Mouse (Mus musculus) activated CD4-positive, CD25-positive, alpha-beta regulatory T cell, adult 9 weeks (primary cell): ENCODE results near the gene Zmynd10. TPM values are rescaled to one million over a fixed set of nuclear protein-coding genes. Genes with fewer than 3 reads are reported as not detected.

Experiments used
- polyA plus RNA-seq: library from polyadenylated mRNA; unstranded; fragments of 100-300 nt; shearing (Covaris generic); gene quantifications from one replicate; pipeline ENCODE4 v1.2.1, GENCODE M21; 2017

Zmynd10 gene
- 3.3 TPM for polyA plus RNA-seq

DNA sequence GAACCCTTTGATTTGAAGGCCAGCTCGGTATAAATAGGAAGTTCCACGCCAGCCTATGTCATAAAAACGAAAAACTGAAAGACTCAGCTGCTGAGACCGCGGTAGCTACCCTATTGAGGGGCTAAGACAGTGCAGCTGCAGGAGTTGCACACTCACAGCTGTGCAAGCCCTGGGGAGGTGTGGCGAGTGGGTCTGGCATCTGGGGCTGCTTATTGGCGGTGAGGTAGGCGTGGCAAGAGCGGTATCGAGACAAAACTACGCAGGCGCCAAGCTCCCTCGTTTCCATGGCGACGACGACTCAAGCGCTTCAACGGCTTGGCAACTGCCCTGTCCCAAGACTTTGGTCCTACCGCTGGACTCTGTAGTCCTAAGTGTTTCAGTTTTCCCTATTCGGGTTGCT lies at the start of gene Zmynd10:
Zmynd10 (plus strand) TSS at position 273 of the 400 bp plus-strand sequence.

DNA sequence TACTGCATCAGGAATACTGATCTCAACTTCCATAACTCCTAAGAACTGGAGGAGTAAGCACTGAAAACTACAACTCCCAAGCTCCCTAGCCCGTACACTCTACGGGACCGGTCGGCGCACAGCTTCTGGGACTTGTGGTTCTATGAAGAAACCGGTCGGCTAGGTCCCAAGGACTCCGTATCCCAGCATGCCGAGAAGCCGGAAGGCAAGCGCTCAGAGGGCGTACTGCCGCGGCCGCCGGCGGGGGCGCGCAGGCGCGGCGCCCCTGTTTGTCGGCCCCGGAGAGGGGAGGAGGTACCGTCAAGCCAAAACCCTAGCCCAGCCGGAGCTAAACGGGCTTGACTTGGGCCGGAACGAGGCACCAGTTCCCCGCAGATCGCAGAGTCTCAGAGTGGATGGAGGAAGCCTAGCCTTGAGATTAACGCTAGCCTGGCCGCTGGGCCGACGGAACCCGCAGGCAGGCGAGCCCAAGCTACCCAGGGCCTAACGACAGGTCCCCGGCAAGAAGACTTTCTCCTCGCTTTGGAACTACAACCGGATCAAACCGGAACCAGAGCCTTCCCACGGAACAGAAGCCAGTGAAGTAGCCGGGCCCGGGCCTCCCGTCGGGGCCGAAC lies 13.2 kb upstream of the Zmynd10 start, which contains the start of gene Tmem115:
Tmem115 (plus strand) TSS at position 155 of the 617 bp plus-strand sequence.

DNA sequence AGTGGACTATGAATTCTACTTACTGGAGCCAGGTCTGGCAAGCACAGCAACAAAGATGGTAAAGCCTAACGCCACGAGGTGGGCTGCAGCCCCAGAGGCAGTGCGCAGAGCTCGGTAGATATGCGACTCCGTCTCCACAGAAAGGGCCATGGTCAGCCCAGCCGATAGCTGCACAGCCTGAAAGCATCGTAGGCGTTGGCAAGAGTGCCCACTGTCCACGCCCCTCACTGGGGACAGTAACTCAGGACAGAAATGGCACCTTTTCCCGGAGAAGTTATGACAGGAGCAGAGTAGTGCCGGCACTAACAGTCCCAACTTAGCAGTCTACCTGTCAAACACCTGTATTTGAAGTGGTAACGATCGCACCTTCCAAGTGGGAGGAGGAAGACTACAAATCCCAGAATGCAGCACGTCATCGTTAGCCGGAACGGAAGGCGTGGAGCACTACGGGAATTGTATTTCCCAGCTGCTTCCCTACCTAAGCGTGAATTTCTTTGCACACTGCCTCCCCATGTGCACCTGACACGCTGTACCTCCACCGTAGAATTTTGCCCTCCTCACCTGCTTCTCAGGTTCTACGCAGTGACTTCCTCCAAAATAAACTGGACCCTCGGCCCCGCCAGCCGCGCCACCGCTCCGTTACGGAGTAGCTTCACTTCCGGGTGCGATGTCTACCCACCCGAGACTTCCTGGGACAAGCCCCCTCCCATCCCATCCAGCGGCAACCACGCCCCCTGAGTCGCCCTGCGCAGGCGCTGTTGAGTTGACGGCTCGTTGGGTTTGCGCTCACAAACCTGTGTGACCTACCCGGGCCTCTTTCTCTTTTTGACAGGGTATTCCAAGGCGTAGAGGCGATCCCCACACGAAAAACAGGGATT lies 5.4 kb upstream of the Zmynd10 start, which contains the start of the genes Cyb561d2 and Nprl2:
Cyb561d2 (minus strand) TSS at position 720 of the 878 bp plus-strand sequence.
Nprl2 (plus strand) TSS at position 753 of the 878 bp plus-strand sequence.

DNA sequence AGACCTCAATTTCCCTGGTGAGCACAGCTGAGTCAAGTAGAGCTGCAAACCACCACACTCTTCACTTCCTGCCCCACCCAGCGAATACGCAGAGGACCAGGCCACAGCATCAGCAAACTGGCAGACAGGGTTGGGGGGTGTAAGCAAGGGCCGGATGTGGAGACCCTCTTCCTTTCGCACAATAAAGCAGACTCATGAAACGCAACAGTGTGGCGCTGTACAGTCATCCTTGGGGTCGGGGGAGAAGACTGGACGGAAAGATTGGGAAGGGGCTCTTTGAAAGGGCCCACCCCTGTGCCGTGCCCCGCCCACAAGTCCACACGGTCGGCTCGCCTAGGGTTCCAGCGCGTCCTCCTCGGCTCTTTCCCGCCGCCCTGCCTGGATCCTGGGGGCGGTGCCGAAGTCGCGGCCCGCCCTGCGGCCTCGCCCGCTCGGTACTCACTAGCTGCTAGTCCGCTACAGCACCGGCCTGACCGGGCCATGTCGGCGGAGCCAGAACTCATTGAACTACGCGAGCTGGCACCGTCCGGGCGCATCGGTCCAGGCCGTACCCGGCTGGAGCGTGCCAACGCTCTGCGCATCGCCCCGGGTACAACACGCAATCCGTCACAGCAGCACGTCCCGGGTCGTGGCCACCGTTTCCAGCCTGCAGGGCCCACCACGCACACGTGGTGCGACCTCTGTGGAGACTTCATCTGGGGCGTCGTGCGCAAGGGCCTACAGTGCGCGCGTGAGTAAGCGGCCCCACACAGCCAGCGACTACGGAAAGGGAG lies 4.2 kb downstream of the Zmynd10 start, which contains the start of gene Rassf1:
Rassf1 (plus strand) TSS at position 439 of the 773 bp plus-strand sequence.

DNA sequence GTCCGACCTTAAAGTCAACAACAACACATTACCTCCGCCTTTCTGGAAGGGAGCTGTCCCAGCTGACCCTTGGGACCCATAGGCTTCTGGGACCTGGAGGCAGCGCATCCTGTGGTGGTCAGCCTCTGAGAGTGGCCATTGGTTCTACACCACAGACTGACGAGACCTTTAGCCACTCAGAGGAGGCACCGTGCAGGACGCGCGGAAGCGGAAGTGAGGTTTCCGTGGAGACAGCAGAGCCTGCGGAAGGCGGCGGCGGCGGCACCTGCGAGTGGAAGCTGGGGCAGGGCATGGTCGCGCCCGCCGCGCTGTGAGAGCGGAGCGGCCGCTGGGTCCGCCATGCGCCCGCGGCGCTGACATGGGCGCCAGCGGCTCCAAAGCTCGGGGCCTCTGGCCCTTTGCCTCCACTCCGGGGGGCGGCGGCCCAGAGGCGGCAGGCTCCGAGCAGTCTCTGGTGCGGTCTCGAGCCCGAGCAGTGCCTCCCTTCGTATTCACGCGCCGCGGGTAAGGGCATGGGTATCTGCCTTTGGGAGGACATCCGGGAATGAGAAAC lies 16.0 kb downstream of the Zmynd10 start, which contains the start of gene Tusc2:
Tusc2 (plus strand) TSS at position 227 of the 553 bp plus-strand sequence.

DNA sequence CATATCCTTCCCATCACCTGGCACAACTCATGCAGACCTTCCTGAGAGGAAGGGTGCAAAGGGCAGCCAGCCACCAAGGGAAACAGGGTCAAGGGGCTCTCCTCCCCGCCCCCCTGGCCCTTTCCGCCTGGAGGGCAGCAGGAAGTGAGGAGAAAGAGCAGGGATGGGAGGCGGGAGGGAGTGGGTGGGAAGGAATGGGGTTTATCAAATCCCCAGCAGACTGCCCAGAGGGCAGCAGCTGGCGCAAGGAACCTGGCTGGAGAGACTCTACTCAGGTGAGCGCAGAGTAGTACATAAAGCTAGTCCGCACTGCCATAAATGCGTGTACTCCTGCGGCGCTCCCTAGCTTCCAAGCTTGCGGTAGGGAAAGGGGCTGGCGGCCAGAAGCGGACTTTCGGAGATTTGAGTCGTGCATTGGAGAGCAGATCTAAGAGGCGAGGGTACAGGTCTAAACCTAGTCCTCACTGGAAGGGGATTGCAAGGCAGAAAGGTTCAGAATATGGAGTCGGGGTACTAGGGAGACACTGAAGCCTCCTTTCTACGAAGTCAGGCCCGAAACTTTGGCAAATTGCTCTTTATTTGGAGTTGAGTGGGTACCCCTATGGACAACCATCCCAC lies 20.7 kb downstream of the Zmynd10 start, which contains the start of gene Hyal2:
Hyal2 (plus strand) TSS at position 244 of the 618 bp plus-strand sequence.

DNA sequence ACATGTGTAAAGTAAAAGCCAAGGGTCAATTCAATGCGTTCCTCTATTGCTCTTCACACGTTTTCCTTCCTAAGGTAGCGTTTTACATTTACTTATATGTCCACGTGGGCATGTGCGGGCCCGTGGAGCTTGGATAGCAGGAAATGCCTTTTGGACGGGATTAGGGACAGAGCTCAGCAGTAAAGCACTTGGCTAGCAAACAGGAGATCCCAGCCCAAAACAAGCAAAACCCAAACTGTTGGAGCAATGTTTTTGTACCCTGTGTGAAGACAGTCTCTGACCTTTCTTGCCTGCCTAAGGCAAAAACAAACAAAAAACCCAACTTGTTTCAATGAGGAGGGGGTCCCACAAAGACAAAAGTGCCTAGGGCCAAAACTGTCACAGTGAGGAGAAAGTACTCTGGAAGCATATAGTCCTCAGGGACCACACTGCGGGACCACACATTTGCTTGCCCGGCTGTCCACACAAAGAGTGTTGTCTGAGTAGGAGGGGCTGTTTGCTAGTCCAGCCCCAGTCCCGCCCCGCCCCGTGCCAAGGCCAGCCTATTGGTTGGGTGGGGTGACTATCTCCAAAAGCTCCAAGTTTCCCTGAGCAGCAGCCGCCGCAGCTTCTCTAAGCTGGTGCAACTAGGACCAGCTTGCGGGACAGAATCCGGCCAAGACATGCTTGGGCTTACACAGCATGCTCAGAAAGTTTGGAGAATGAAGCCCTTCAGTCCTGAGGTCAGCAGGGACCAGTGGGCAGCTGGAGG lies 29.4 kb downstream of the Zmynd10 start, which contains the start of gene Hyal1:
Hyal1 (plus strand) TSS at position 571 of the 751 bp plus-strand sequence.

DNA sequence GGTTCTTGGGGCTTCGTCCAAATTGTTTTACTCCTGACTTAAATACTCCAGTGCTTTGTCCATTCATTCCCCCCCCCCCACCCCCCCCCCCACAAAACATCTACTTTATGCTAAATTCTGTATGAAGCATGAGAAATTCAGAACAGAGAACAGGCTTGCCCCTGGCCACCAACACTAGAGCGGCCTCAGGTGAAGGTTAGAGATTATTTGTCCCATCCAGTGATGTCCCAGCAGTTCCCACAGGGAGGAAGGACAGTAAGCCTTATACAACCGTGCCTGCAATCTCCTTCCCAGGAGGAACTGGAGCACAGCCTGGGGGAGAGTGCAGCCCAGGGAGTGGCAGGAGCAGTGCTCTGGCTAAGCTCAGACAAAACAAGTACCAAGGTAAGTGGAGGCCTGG lies 31.5 kb downstream of the Zmynd10 start, which contains the start of gene Naa80:
Naa80 (plus strand) TSS at position 301 of the 400 bp plus-strand sequence.

DNA sequence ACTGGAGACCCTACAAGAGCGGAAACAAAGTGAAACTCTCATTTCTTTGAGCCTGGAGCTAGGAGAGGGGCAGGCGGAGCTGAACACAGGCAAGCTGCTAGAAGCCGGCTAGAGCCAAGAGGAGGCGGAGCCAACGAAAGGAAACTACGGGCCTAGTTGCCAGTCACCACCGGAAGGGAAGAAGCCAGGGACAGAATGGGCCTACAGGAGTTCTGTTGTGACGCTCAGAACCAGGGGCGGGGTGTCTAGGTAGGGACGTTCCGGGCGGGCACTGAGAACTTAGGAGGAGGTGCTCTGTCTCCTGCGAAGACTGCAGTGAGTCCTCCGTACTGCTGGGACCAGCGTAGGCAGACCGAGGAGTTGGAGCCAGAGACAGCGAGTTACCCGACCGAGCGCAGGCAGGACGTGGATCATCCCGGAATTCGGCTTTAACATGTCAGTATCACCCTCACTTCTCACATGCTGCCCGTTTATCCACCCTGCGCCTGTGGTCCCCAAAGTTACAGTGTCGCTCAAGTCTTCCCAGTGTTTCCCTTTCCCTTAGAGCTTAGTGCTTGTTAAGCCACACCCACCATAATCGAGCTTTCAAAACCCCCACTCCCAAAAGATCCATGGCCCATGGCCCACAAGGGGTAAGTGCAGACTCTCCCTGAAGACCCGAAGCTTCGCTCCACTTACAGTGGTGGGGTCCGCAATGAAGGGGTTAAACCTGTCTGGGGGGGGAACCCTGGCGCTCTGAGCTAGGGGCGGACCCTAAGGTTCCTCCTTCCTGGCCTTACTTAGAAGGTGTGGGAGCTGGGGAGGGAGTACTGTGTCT lies 33.6 kb downstream of the Zmynd10 start, which contains the start of gene Hyal3:
Hyal3 (plus strand) TSS at position 318 of the 817 bp plus-strand sequence.

DNA sequence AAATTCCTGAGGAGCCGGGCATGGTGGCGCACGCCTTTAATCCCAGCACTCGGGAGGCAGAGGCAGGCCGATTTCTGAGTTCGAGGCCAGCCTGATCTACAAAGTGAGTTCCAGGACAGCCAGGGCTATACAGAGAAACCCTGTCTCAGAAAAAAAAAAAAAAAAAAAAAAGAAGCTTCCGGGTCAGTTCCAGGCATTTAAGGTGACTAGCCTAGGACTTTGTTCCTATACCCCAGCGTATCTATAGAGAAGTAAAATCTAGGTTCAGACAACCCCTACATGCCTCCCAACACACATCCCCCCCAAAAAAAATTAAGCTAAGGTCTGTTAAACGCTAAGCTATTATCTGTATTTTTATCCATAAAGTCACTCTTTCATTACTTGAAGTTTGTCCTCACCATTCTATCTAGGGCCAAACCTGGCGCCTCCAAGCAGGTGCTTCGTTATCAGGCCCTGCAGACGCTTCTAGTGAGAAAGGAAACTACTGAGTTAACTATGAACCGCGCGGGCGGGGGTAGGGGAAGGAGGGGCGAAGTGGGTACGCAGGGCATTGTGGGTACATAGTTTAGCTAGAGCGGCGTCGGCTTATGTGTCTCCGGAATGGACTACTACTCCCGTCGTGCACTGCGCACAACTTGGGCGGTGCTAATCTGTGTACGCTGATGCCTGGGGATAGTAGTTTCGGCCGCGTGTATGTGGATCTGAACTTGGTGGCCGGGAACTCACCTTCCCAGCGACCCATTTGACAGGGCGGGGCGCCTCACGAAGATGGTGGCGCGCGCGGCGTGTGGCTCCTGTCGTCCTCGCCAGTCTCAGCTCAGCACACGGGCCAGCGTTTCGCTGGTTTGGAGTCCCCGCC lies 40.1 kb downstream of the Zmynd10 start, which contains the start of gene Ifrd2:
Ifrd2 (plus strand) TSS at position 669 of the 859 bp plus-strand sequence.

Other genes starting within 250 kb of the Zmynd10 start
- gene Hemk1, start 208.9 kb upstream of the Zmynd10 start, polyA plus RNA-seq = 33.8 TPM
- 2.6 TPM for gene 6430571L13Rik, start 206.7 kb upstream of the Zmynd10 start, polyA plus RNA-seq
- gene Cacna2d2, start 147.7 kb upstream of the Zmynd10 start, polyA plus RNA-seq = 1.0 TPM
- gene Tmem115, start 13.4 kb upstream of the Zmynd10 start, polyA plus RNA-seq = 54.4 TPM
- gene Cyb561d2, start 5.1 kb upstream of the Zmynd10 start, polyA plus RNA-seq = 66.6 TPM
- 64.2 TPM for gene Nprl2, start 5.1 kb upstream of the Zmynd10 start, polyA plus RNA-seq
- 88.1 TPM for gene Rassf1, start 4.3 kb downstream of the Zmynd10 start, polyA plus RNA-seq
- gene Tusc2, start 16.0 kb downstream of the Zmynd10 start, polyA plus RNA-seq = 9.4 TPM
- gene Hyal2, start 20.6 kb downstream of the Zmynd10 start, polyA plus RNA-seq = 16.6 TPM
- gene Hyal1, start 29.6 kb downstream of the Zmynd10 start, polyA plus RNA-seq = 6.5 TPM
- 23.5 TPM for gene Naa80, start 31.6 kb downstream of the Zmynd10 start, polyA plus RNA-seq
- 0.65 TPM for gene Hyal3, start 33.5 kb downstream of the Zmynd10 start, polyA plus RNA-seq
- 23.7 TPM for gene Ifrd2, start 40.3 kb downstream of the Zmynd10 start, polyA plus RNA-seq
- gene Sema3b, start 61.9 kb downstream of the Zmynd10 start, polyA plus RNA-seq = not detected
- 271 TPM for gene Gnai2, start 88.1 kb downstream of the Zmynd10 start, polyA plus RNA-seq
- not detected for gene Slc38a3, start 122.2 kb downstream of the Zmynd10 start, polyA plus RNA-seq
- 0.50 TPM for gene Gnat1, start 132.4 kb downstream of the Zmynd10 start, polyA plus RNA-seq
- gene Sema3f, start 163.2 kb downstream of the Zmynd10 start, polyA plus RNA-seq = not detected
- gene Rbm5, start 223.7 kb downstream of the Zmynd10 start, polyA plus RNA-seq = 359 TPM